Mouse (Mus musculus) lung, postnatal 0 days (tissue): ENCODE data around the gene Man1c1. TPM values are rescaled to one million over a fixed set of nuclear protein-coding genes. Genes with fewer than 3 reads are reported as not detected.

Experiments
- ATAC-seq: fragments of 200-750 bp; cut with Nextera tagmentation; 2 replicates; pipeline ENCODE4 v1.8.0; 2017; ENCODE audit warnings: moderate library complexity
- DNase-seq: peaks from one replicate; pipeline ENCODE4 v3.0.0-alpha.2; 2016; ENCODE audit warnings: low spot score
- H3K27ac ChIP-seq: fragments of 300-500 bp; sonication (generic); 2 replicates; pipeline ENCODE4 v1.5.1; 2014; ENCODE audit warnings: antibody characterized with exemption, mild to moderate bottlenecking, low read length, mixed read lengths
- H3K27me3 ChIP-seq: fragments of 300-500 bp; sonication (generic); replicated peaks from 2 replicates; pipeline ENCODE4 v1.6.1; 2014; ENCODE audit warnings: low read length, mixed read lengths; ENCODE audit not compliant: insufficient read depth
- H3K36me3 ChIP-seq: fragments of 300-500 bp; sonication (generic); 2 replicates; pipeline ENCODE4 v1.6.1; 2014; ENCODE audit warnings: low read length, mixed read lengths; ENCODE audit not compliant: insufficient read depth
- H3K4me1 ChIP-seq: fragments of 300-500 bp; sonication (generic); 2 replicates; pipeline ENCODE4 v1.6.1; 2014; ENCODE audit warnings: antibody characterized with exemption, low read depth, low read length, mixed read lengths; ENCODE audit not compliant: insufficient read depth
- H3K4me2 ChIP-seq: fragments of 300-500 bp; sonication (generic); replicated peaks from 2 replicates; pipeline ENCODE4 v1.6.1; 2014; ENCODE audit warnings: low read depth, mild to moderate bottlenecking, low read length, moderate library complexity, mixed read lengths
- H3K4me3 ChIP-seq: fragments of 300-500 bp; sonication (generic); 2 replicates; pipeline ENCODE4 v1.5.1; 2014; ENCODE audit warnings: low read depth, low read length
- H3K9ac ChIP-seq: fragments of 300-500 bp; sonication (generic); replicated peaks from 2 replicates; pipeline ENCODE4 v1.6.1; 2014; ENCODE audit warnings: low read depth, mild to moderate bottlenecking
- H3K9me3 ChIP-seq: fragments of 300-500 bp; sonication (generic); 2 replicates; pipeline ENCODE4 v1.6.1; 2016; ENCODE audit warnings: low read length, mixed read lengths
- CTCF ChIP-seq: IDR thresholded peaks from 2 replicates; pipeline ENCODE4 v1.5.1; 2016; ENCODE audit warnings: antibody characterized with exemption, mild to moderate bottlenecking
- EP300 ChIP-seq: IDR thresholded peaks from 2 replicates; pipeline ENCODE4 v1.6.1; 2016; ENCODE audit warnings: antibody characterized with exemption, mild to moderate bottlenecking, control low read depth
- WGBS: fragments of 180-500 bp; shearing (Covaris S2); extraction: QIAGEN DNeasy Blood & Tissue Kit; methylation state at CpG from one replicate; pipeline ENCODE4 v1.1.7; 2014; 5-methylcytosine and 5-hydroxymethylcytosine counted together
- polyA plus RNA-seq: library from polyadenylated mRNA; unstranded; fragments of >200 nt; fragmentation: Nextera tagmentation; extraction: Ambion mirVana; gene quantifications from 2 replicates; pipeline ENCODE4 v1.2.1, GENCODE M21; 2015

Man1c1 gene
- polyA plus RNA-seq, 1 experiment from 2014 or later, result 3.0 TPM

- ATAC-seq, result no peak
- Histone ChIP-seq H3K27ac (no peak overlapping the region), H3K4me3 (no peak overlapping the region), H3K9ac (no peak overlapping the region), H3K27me3 (no peaks in the 10 kb centered on the region), H3K4me2 (no peak overlapping the region), H3K4me1 (peaks cover 8% of the 10 kb centered on the region; the same call in 1 of the 2 replicates), H3K9me3 (no peaks in the 10 kb centered on the region), H3K36me3 (peaks cover 10% of the 10 kb centered on the region; the same call in 1 of the 2 replicates)
- DNase-seq, result no peak
- TF ChIP-seq EP300 (no peak), CTCF (no peak)
- WGBS, result 90% methylated on average over 9 of the region's 9 CpGs
Observed at GRCm38 (mm10) chr4:134542726-134543125, 161.4 kb downstream of the Man1c1 start.

- H3K36me3 ChIP-seq, result peaks cover 6% of the 10 kb centered on the region; the same call in 1 of the 2 replicates
- no peaks in the 10 kb centered on the region for H3K9me3 ChIP-seq
Observed at GRCm38 (mm10) chr4:134538997-134539580, 165.0 kb downstream of the Man1c1 start.

GRCm38 (mm10) chr4:134535787-134536151 lies 168.3 kb downstream of the Man1c1 start:
- H3K27me3 ChIP-seq, result no peaks in the 10 kb centered on the region
- peak overlapping the region; percentile 97; the same call in 1 of the 2 replicates for H3K27ac ChIP-seq
- DNase-seq (peak; percentile 44), ATAC-seq (no peak)
- peak overlapping the region; percentile 91 for H3K4me2 ChIP-seq
- no peak overlapping the region for H3K9ac ChIP-seq
- peak overlapping the region; percentile 84 for H3K4me3 ChIP-seq
- H3K4me1 ChIP-seq, result peaks cover 6% of the 10 kb centered on the region; the same call in 1 of the 2 replicates
- TF ChIP-seq CTCF (no peak), EP300 (no peak)
- H3K36me3 ChIP-seq, result no peaks in the 10 kb centered on the region
- no peaks in the 10 kb centered on the region for H3K9me3 ChIP-seq
- 3% methylated on average over 8 of the region's 8 CpGs for WGBS

More at GRCm38 (mm10) chr4:134538997-134539580, 165.0 kb downstream of the Man1c1 start:
- Histone ChIP-seq H3K4me1 (no peaks in the 10 kb centered on the region), H3K27me3 (no peaks in the 10 kb centered on the region), H3K27ac (no peak overlapping the region), H3K4me2 (no peak overlapping the region), H3K9ac (no peak overlapping the region), H3K4me3 (no peak overlapping the region)
- TF ChIP-seq EP300 (no peak), CTCF (no peak)
- ATAC-seq (no peak), DNase-seq (no peak)
- 88% methylated on average over 10 of the region's 10 CpGs for WGBS

- Histone ChIP-seq H3K4me3 (peak within 1 kb of the TSS; percentile 84), H3K27me3 (no peaks in the 10 kb centered on the region), H3K4me2 (peak within 1 kb of the TSS; percentile 91), H3K9me3 (no peaks in the 10 kb centered on the region), H3K27ac (peak within 1 kb of the TSS; percentile 97), H3K36me3 (no peaks in the 10 kb centered on the region), H3K9ac (peak within 1 kb of the TSS; percentile 92), H3K4me1 (peaks cover 6% of the 10 kb centered on the region; the same call in 1 of the 2 replicates)
- peak; percentile 96 for ATAC-seq
- 2% methylated on average over 56 of the region's 71 CpGs for WGBS
- DNase-seq, result peak; percentile 99
- TF ChIP-seq EP300, result no peak
- TF ChIP-seq CTCF, result peak; percentile 1; the same call in 1 of the 2 replicates
Observed at GRCm38 (mm10) chr4:134534932-134535786, 168.9 kb downstream of the Man1c1 start, which contains the start of gene Mtfr1l. TSS of gene Mtfr1l (minus strand) at chr4:134535387.

GRCm38 (mm10) chr4:134534124-134534886 lies 169.8 kb downstream of the Man1c1 start:
- ATAC-seq, result peak; percentile 21
- no peaks in the 10 kb centered on the region for H3K36me3 ChIP-seq
- TF ChIP-seq CTCF (no peak; the same call in 1 of the 2 replicates), EP300 (no peak)
- H3K4me1 ChIP-seq, result peaks cover 6% of the 10 kb centered on the region; the same call in 1 of the 2 replicates
- peak overlapping the region; percentile 91 for H3K4me2 ChIP-seq
- WGBS, result under 1% methylated on average over 53 of the region's 57 CpGs
- peak; percentile 92 for DNase-seq
- peak overlapping the region; percentile 97 for H3K27ac ChIP-seq
- H3K9ac ChIP-seq, result peak overlapping the region; percentile 92
- no peaks in the 10 kb centered on the region for H3K27me3 ChIP-seq
- no peaks in the 10 kb centered on the region for H3K9me3 ChIP-seq
- peak overlapping the region; percentile 84 for H3K4me3 ChIP-seq
